Mouse (Mus musculus): ENCODE data around the gene Qrich1. TPM values are rescaled to one million over a fixed set of nuclear protein-coding genes. Genes with fewer than 3 reads are reported as not detected.

The Qrich1 gene
- total and polyA plus RNA-seq, 2 experiments from 2014 or later: 123 to 265 TPM

DNA sequence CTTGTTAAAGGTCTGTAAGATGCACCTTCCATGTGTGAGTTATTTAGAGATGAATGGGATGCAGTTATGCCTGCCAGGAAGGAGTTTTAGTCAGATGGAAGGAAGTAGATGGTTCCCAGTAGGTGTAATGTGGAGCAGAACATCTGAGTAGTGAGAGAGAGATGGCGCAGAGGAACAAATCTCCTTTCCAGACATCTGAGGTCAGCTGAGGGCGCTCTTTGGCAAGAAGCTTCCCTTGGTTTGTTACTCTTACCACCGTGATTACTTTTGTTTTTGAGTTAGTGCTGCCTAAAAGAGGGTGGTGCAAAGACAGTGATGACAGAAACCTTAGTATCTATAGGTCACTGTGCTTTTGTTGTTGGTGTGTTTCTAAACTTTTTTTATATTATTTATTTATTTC, 8.8 kb downstream of the Qrich1 start:
- H3K4me2 ChIP-seq (ENCODE audit: low read depth): no peak overlapping the region
- no peak overlapping the region for H3K4me3 ChIP-seq (ENCODE audit: low read depth, low read length)
- WGBS: 88% methylated on average over 3 of the region's 3 CpGs
- no peak for TF ChIP-seq CTCF (IDR thresholded peaks at IDR 0.05; ENCODE audit: low read depth)
- H3K4me1 ChIP-seq (ENCODE audit: insufficient read depth): no peaks in the 10 kb centered on the region
- DNase-seq (no peak), ATAC-seq (no peak)
- H3K27ac ChIP-seq (ENCODE audit: low read depth, low read length): no peak overlapping the region
- H3K27me3 ChIP-seq (ENCODE audit: insufficient read depth, low read length): no peaks in the 10 kb centered on the region
- peaks cover 14% of the 10 kb centered on the region for H3K36me3 ChIP-seq (ENCODE audit: insufficient read depth)
- H3K9ac ChIP-seq: no peak overlapping the region
- H3K9me3 ChIP-seq (ENCODE audit: low read length): no peaks in the 10 kb centered on the region

- Histone ChIP-seq H3K9ac (no peak overlapping the region), H3K36me3 (ENCODE audit: insufficient read depth) (peaks cover 51% of the 10 kb centered on the region), H3K27me3 (ENCODE audit: insufficient read depth, low read length) (no peaks in the 10 kb centered on the region), H3K27ac (ENCODE audit: low read depth, low read length) (no peak overlapping the region), H3K9me3 (ENCODE audit: low read length) (no peaks in the 10 kb centered on the region), H3K4me3 (ENCODE audit: low read depth, low read length) (no peak overlapping the region), H3K4me1 (ENCODE audit: insufficient read depth) (no peaks in the 10 kb centered on the region), H3K4me2 (ENCODE audit: low read depth) (no peak overlapping the region)
- TF ChIP-seq CTCF (IDR thresholded peaks at IDR 0.05; ENCODE audit: low read depth): no peak
- 92% methylated on average over 1 of the region's 1 CpGs for WGBS
- ATAC-seq: no peak
- no peak for DNase-seq
Observed at GRCm38 (mm10) chr9:108530954-108531353, 14.3 kb downstream of the Qrich1 start.

- no peak overlapping the region for H3K4me3 ChIP-seq (ENCODE audit: low read depth, low read length)
- DNase-seq (no peak), ATAC-seq (no peak)
- no peaks in the 10 kb centered on the region for H3K27me3 ChIP-seq (ENCODE audit: insufficient read depth, low read length)
- no peak overlapping the region for H3K27ac ChIP-seq (ENCODE audit: low read depth, low read length)
- H3K4me2 ChIP-seq (ENCODE audit: low read depth): no peak overlapping the region
- WGBS: 96% methylated on average over 1 of the region's 1 CpGs
- peaks cover 54% of the 10 kb centered on the region for H3K36me3 ChIP-seq (ENCODE audit: insufficient read depth)
- no peaks in the 10 kb centered on the region for H3K4me1 ChIP-seq (ENCODE audit: insufficient read depth)
- H3K9ac ChIP-seq: no peak overlapping the region
- TF ChIP-seq CTCF (IDR thresholded peaks at IDR 0.05; ENCODE audit: low read depth): no peak
- no peaks in the 10 kb centered on the region for H3K9me3 ChIP-seq (ENCODE audit: low read length)
Observed at GRCm38 (mm10) chr9:108531496-108531895, 14.9 kb downstream of the Qrich1 start.

DNA sequence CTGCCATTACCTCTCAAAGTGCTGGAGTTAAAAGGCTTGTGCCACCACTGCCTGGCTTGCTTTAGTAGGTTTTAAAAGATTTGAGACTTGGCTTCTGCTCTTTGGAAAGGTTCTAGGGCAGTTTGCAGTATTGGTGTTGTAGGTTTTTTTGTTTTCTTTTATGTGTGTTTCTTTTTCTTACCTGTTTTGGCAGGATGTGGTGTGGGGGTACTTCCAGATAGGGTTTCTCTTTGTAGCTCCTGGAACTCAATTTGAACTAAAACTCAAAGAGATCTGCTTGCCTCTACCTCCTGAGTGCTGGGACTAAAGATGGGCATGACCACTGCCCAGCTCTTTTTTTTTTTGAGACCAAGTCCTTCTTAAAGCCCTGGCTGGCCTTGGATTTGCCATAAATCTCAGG, 24.2 kb downstream of the Qrich1 start:
- ATAC-seq (no peak), DNase-seq (no peak)
- H3K36me3 ChIP-seq (ENCODE audit: insufficient read depth): peaks cover 68% of the 10 kb centered on the region

GRCm38 (mm10) chr9:108545986-108546385, 29.4 kb downstream of the Qrich1 start:
- WGBS: 91% methylated on average over 3 of the region's 3 CpGs
- Histone ChIP-seq H3K36me3 (ENCODE audit: insufficient read depth) (peaks cover 69% of the 10 kb centered on the region), H3K9me3 (ENCODE audit: low read length) (no peaks in the 10 kb centered on the region), H3K27me3 (ENCODE audit: insufficient read depth, low read length) (no peaks in the 10 kb centered on the region), H3K4me3 (ENCODE audit: low read depth, low read length) (no peak overlapping the region), H3K9ac (no peak overlapping the region), H3K27ac (ENCODE audit: low read depth, low read length) (no peak overlapping the region), H3K4me2 (ENCODE audit: low read depth) (no peak overlapping the region), H3K4me1 (ENCODE audit: insufficient read depth) (no peaks in the 10 kb centered on the region)
- DNase-seq: no peak
- no peak for ATAC-seq
- TF ChIP-seq CTCF (IDR thresholded peaks at IDR 0.05; ENCODE audit: low read depth): no peak

More for the DNA sequence above, 24.2 kb downstream of the Qrich1 start:
- no peaks in the 10 kb centered on the region for H3K27me3 ChIP-seq (ENCODE audit: insufficient read depth, low read length)
- H3K9me3 ChIP-seq (ENCODE audit: low read length): no peaks in the 10 kb centered on the region
- no peak overlapping the region for H3K9ac ChIP-seq
- H3K4me2 ChIP-seq (ENCODE audit: low read depth): no peak overlapping the region
- no peak overlapping the region for H3K27ac ChIP-seq (ENCODE audit: low read depth, low read length)
- H3K4me1 ChIP-seq (ENCODE audit: insufficient read depth): no peaks in the 10 kb centered on the region
- no peak for TF ChIP-seq CTCF (IDR thresholded peaks at IDR 0.05; ENCODE audit: low read depth)
- no peak overlapping the region for H3K4me3 ChIP-seq (ENCODE audit: low read depth, low read length)

- ATAC-seq: no peak
- Histone ChIP-seq H3K4me3 (ENCODE audit: low read depth, low read length) (no peak overlapping the region), H3K36me3 (ENCODE audit: insufficient read depth) (peaks cover 64% of the 10 kb centered on the region), H3K4me2 (ENCODE audit: low read depth) (no peak overlapping the region), H3K27me3 (ENCODE audit: insufficient read depth, low read length) (no peaks in the 10 kb centered on the region), H3K27ac (ENCODE audit: low read depth, low read length) (no peak overlapping the region), H3K9ac (no peak overlapping the region), H3K9me3 (ENCODE audit: low read length) (no peaks in the 10 kb centered on the region), H3K4me1 (ENCODE audit: insufficient read depth) (no peaks in the 10 kb centered on the region)
- TF ChIP-seq CTCF (IDR thresholded peaks at IDR 0.05; ENCODE audit: low read depth): no peak
- DNase-seq: no peak
- WGBS: 95% methylated on average over 1 of the region's 1 CpGs
Observed at GRCm38 (mm10) chr9:108546875-108547274, 30.3 kb downstream of the Qrich1 start.

- H3K27me3 ChIP-seq (ENCODE audit: insufficient read depth, low read length): no peaks in the 10 kb centered on the region
- DNase-seq (no peak), ATAC-seq (no peak)
- H3K4me3 ChIP-seq (ENCODE audit: low read depth, low read length): no peak overlapping the region
- H3K9ac ChIP-seq: no peak overlapping the region
- TF ChIP-seq CTCF (IDR thresholded peaks at IDR 0.05; ENCODE audit: low read depth): no peak
- H3K4me1 ChIP-seq (ENCODE audit: insufficient read depth): peaks cover 6% of the 10 kb centered on the region
- no peaks in the 10 kb centered on the region for H3K9me3 ChIP-seq (ENCODE audit: low read length)
- peaks cover 66% of the 10 kb centered on the region for H3K36me3 ChIP-seq (ENCODE audit: insufficient read depth)
- H3K4me2 ChIP-seq (ENCODE audit: low read depth): no peak overlapping the region
- 91% methylated on average over 4 of the region's 4 CpGs for WGBS
- H3K27ac ChIP-seq (ENCODE audit: low read depth, low read length): no peak overlapping the region
Observed at GRCm38 (mm10) chr9:108559169-108559568, 42.6 kb downstream of the Qrich1 start.
